Mouse (Mus musculus) midbrain, embryonic 12.5 days (tissue): ENCODE data around the gene Pbld1. TPM values are rescaled to one million over a fixed set of nuclear protein-coding genes. Genes with fewer than 3 reads are reported as not detected.

ENCODE experiments used
- ATAC-seq: fragments of 200-750 bp; cut with Nextera tagmentation; 2 replicates; pipeline ENCODE4 v1.8.0; 2017; ENCODE audit warnings: low read depth, moderate TSS enrichment, moderate library complexity; ENCODE audit not compliant: low FRiP score
- H3K27ac ChIP-seq: fragments of 300-500 bp; sonication (generic); replicated peaks from 2 replicates; pipeline ENCODE4 v1.5.1; 2016; ENCODE audit warnings: mild to moderate bottlenecking
- H3K27me3 ChIP-seq: fragments of 300-500 bp; sonication (generic); 2 replicates; pipeline ENCODE4 v1.6.1; 2016; ENCODE audit warnings: mild to moderate bottlenecking
- H3K36me3 ChIP-seq: fragments of 300-500 bp; sonication (generic); 2 replicates; pipeline ENCODE4 v1.6.1; 2016
- H3K4me1 ChIP-seq: fragments of 300-500 bp; sonication (generic); 2 replicates; pipeline ENCODE4 v1.6.1; 2016
- H3K4me2 ChIP-seq: fragments of 300-500 bp; sonication (generic); replicated peaks from 2 replicates; pipeline ENCODE4 v1.6.1; 2016; ENCODE audit warnings: mild to moderate bottlenecking, moderate library complexity
- H3K4me3 ChIP-seq: fragments of 300-500 bp; sonication (generic); 2 replicates; pipeline ENCODE4 v1.5.1; 2016; ENCODE audit warnings: mild to moderate bottlenecking
- H3K9ac ChIP-seq: fragments of 300-500 bp; sonication (generic); replicated peaks from 2 replicates; pipeline ENCODE4 v1.6.1; 2016; ENCODE audit warnings: mild to moderate bottlenecking, moderate library complexity
- H3K9me3 ChIP-seq: fragments of 300-500 bp; sonication (generic); 2 replicates; pipeline ENCODE4 v1.6.1; 2016; ENCODE audit warnings: mild to moderate bottlenecking
- WGBS: fragments of 180-500 bp; shearing (Covaris S2); methylation state at CpG from one replicate; pipeline ENCODE4 v1.1.7; 2016; 5-methylcytosine and 5-hydroxymethylcytosine counted together
- polyA plus RNA-seq: library from polyadenylated mRNA; unstranded; fragments of >200 nt; fragmentation: Nextera tagmentation; extraction: Ambion mirVana; gene quantifications from 2 replicates; pipeline ENCODE4 v1.2.1, GENCODE M21; 2016

Pbld1 gene
- polyA plus RNA-seq, 1 experiment from 2014 or later, result 1.2 TPM

DNA sequence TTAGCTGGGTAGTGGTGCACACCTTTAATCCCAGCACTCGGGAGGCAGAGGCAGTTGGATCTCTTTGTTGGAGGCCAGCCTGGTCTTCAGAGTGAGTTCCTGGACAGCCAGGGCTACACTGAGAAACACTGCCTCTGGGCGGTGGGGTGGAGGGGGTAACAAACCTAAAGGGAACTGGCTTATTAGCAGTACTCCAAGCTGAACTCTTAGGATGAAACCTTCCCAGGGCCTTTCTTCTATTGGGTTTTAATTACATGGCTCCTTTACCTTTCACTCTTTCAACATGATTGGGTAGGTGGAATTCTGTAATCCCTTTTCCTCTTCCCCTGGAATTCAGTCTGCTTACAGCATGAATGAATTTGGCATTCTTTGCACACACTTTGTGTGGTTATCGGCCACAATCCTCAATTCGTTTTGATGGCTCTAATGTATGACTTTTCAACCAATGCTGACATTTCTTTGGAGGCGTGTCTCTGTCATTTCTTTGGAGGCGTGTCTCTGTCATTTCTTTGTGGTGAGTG lies 34.4 kb upstream of the Pbld1 start:
- H3K27me3 ChIP-seq, result no peaks in the 10 kb centered on the region
- H3K9me3 ChIP-seq, result no peaks in the 10 kb centered on the region
- 8% methylated on average over 6 of the region's 6 CpGs for WGBS
- 0 out of 2 replicates have a peak overlapping the region, but pooled peaks have one; percentile 37 for H3K9ac ChIP-seq
- H3K4me1 ChIP-seq, result peaks cover 52% of the 10 kb centered on the region
- peak overlapping the region; percentile 100 for H3K27ac ChIP-seq
- no peaks in the 10 kb centered on the region for H3K36me3 ChIP-seq
- H3K4me2 ChIP-seq, result peak overlapping the region; percentile 73
- H3K4me3 ChIP-seq, result peak overlapping the region; percentile 81
- no peak for ATAC-seq

DNA sequence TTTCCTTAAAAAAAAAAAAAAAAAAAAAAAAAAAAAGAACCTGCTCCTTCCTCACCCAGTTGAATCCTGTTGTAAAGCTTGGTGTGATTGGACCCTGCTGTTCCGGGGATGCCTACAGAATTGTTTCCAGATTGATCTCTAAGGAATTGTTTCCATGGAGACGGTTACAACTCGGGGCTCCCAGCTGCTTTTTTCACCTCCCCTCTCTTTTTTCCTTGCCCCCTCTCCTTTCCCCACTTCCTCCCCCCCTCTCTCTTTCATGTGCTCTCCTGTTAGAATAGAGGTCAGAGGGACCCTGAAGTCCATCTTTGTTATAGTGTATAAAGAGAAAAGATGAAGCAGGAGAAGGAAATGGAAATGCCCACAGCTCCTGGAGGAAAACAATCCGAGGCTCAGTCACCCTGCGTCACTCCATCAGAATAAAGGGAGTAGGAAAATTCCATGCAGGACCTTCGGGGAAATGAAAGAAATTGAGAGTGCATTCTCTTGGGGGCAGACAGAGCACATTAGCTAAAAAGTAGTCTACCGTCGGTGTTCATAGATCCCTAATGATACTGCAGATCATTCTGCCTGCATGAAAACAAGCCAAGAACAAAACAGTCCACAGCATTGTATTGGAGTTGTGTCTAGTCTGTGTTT lies 33.7 kb upstream of the Pbld1 start:
- 4% methylated on average over 8 of the region's 8 CpGs for WGBS
- peak; percentile 20; the same call in 1 of the 2 replicates for ATAC-seq
- Histone ChIP-seq H3K9ac (no peak overlapping the region), H3K9me3 (no peaks in the 10 kb centered on the region), H3K36me3 (no peaks in the 10 kb centered on the region), H3K27me3 (no peaks in the 10 kb centered on the region), H3K4me3 (peak overlapping the region; percentile 5; the same call in 1 of the 2 replicates), H3K4me2 (peak overlapping the region; percentile 73), H3K27ac (peak overlapping the region; percentile 100), H3K4me1 (peaks cover 45% of the 10 kb centered on the region)

DNA sequence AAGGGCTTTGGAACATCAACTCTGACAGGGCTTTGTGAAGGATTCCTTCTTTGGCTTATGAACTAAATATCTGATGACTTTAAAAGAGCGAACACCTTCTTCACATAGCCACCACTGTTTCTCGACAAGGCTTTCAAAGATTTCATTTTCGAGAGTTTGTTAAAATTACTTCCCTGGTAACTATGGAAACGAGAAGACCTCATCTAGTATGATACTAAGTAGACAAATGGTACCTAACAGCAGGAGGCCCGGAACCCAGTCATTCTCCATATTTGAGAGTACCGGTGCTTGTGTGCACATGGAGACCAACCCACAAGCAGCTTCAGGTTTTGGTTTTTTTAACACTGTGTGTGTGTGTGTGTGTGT lies 33.2 kb upstream of the Pbld1 start:
- no peak overlapping the region for H3K9ac ChIP-seq
- no peaks in the 10 kb centered on the region for H3K36me3 ChIP-seq
- WGBS, result 25% methylated on average over 6 of the region's 6 CpGs
- H3K4me2 ChIP-seq, result peak overlapping the region; percentile 73
- H3K27ac ChIP-seq, result peak overlapping the region; percentile 100
- H3K4me3 ChIP-seq, result no peak overlapping the region; the same call in 1 of the 2 replicates
- no peak for ATAC-seq
- no peaks in the 10 kb centered on the region for H3K9me3 ChIP-seq
- peaks cover 40% of the 10 kb centered on the region for H3K4me1 ChIP-seq
- no peaks in the 10 kb centered on the region for H3K27me3 ChIP-seq

DNA sequence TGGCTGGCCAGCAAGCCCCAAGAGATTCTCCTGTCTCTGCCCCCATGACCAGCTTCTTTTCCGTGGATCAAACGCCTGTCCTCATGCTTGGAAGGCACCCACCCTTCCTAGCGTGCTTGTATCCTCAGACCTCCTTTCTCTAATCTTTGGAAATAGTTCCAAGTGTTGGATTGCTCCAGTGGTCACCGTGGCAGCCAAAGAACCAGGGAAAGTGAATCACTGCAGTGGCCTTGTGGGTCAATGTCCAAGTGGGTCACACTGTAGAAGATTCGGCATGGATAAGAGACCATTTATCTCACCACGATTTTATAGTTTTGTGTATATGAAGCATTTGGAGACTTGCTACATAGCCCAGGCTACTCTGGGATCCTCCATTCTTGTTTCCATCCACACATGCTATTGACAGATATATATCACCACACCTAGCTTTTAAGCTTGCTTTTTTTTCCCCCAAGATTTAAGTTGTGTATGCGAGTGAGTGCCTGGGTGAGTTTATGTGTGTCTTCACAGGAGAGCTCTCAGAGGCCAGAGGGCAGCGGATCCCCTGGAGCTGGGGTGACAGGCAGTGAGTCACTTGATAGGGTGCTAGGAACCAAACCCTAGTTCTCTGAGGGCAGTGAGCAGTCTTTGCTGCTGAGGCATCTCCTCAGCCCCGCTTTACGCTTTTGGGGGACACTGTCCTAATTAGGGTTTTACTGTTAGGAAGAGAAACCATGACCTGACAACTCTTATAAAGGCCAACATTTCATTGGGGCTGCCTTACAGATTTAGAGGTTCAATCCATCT lies 32.4 kb upstream of the Pbld1 start:
- WGBS, result 84% methylated on average over 10 of the region's 10 CpGs
- peak overlapping the region; percentile 73 for H3K4me2 ChIP-seq
- H3K9ac ChIP-seq, result no peak overlapping the region
- no peak overlapping the region for H3K4me3 ChIP-seq
- no peak for ATAC-seq
- H3K27ac ChIP-seq, result peak overlapping the region; percentile 100
- H3K27me3 ChIP-seq, result no peaks in the 10 kb centered on the region
- no peaks in the 10 kb centered on the region for H3K9me3 ChIP-seq
- H3K4me1 ChIP-seq, result peaks cover 37% of the 10 kb centered on the region
- H3K36me3 ChIP-seq, result no peaks in the 10 kb centered on the region

DNA sequence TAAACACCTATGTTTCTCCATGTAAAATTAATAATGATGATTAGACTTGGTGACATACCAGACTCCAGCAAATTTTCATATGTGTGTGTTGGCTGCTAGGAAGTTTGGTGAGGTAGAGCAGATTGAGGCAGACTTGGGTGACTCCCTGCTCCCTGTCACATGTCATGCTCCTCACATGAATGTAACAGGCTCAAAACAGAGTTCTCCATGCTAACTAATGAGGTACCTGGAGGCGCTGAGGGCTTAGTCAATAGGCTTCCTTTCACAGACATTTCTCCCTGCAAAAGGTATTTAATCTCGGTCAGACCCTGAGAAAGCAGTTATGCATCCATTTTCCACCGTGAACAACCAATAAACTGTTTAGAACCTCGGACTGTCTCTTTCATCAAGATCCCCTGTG lies 31.6 kb upstream of the Pbld1 start:
- WGBS, result 65% methylated on average over 4 of the region's 4 CpGs
- no peaks in the 10 kb centered on the region for H3K36me3 ChIP-seq
- H3K9me3 ChIP-seq, result no peaks in the 10 kb centered on the region
- no peaks in the 10 kb centered on the region for H3K27me3 ChIP-seq
- no peak overlapping the region for H3K9ac ChIP-seq
- ATAC-seq, result no peak
- H3K27ac ChIP-seq, result peak overlapping the region; percentile 35; the same call in 1 of the 2 replicates
- no peak overlapping the region for H3K4me2 ChIP-seq
- no peak overlapping the region for H3K4me3 ChIP-seq
- peaks cover 37% of the 10 kb centered on the region for H3K4me1 ChIP-seq

DNA sequence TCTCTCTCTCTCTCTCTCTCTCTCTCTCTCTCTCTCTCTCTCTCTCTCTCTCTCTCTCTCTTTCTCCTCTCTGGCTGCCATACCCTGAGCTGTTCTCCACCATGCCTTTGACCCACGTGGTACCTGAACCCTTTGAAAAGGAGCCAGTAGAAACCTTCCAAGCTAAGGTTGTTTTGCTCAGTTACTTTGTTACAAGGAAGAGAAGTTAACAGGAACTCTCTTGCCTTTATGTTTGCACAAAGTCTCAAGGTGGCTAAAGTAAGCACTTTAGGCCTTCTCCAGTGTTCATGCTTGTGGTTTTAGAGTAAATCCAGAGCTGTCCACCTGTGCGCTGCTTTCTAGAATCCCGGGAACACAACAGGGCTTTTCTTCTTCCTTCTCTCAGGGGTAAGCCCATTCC lies 27.7 kb upstream of the Pbld1 start:
- Histone ChIP-seq H3K27me3 (no peaks in the 10 kb centered on the region), H3K4me1 (peaks cover 12% of the 10 kb centered on the region), H3K36me3 (no peaks in the 10 kb centered on the region), H3K4me2 (no peak overlapping the region), H3K9me3 (no peaks in the 10 kb centered on the region), H3K4me3 (no peak overlapping the region), H3K9ac (no peak overlapping the region), H3K27ac (no peak overlapping the region)
- no peak for ATAC-seq
- 87% methylated on average over 3 of the region's 3 CpGs for WGBS

DNA sequence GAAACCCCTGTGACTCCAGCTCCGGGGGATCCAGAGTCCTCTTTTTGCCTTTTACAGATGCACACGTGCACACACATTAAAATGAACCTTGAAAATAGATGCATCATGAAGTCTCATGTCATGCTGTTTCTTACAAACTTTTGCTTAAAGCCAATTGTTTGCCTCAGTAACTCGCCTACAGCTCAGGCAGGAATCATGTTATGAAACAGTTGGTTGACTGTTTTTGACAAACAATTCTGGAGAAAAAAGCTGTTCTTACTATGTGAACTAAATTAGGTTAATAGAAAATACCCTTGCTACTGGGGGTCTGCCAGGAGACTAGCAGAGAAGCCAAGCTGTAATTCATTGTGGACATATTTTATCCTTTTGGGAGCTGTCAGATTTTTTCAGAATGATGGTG lies 27.0 kb upstream of the Pbld1 start:
- no peak overlapping the region for H3K9ac ChIP-seq
- 74% methylated on average over 3 of the region's 3 CpGs for WGBS
- H3K4me2 ChIP-seq, result no peak overlapping the region
- H3K4me3 ChIP-seq, result no peak overlapping the region
- peaks cover 10% of the 10 kb centered on the region; the same call in 1 of the 2 replicates for H3K4me1 ChIP-seq
- H3K9me3 ChIP-seq, result no peaks in the 10 kb centered on the region
- no peak for ATAC-seq
- H3K27ac ChIP-seq, result no peak overlapping the region
- no peaks in the 10 kb centered on the region for H3K27me3 ChIP-seq
- no peaks in the 10 kb centered on the region for H3K36me3 ChIP-seq

DNA sequence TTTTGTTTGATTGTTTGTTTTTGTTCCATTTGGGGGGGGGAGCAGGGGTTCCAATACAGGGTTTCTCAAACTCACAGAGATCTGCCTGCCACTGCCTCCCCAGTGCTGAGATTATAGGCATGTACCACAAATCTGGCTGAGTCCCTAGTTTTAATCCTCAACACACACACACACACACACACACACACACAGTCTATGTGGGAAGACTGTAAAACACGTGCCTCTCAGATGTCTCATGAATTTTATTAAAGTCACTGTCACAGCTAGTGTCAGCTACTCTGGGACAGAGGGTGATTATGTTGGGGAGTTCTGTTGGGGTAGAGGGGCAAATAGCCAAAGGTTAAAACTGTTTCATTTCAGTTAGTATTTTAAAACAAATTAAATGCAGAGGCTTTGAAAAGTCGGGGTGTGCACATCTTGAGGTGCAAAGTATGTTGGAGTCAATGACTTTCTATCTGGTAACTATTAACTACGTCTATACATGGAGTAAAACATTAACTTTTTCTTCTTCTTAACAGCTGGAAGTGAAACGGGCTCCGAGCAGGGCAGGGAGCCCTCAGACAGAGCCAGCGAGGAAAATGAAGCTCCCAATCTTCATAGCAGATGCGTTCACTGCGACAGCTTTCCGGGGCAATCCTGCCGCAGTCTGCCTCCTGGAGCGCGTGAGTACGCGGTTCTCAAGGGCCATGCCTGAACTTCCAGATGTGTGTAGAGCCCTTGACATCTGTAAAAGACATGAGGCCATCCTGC lies 21.2 kb upstream of the Pbld1 start:
- Histone ChIP-seq H3K36me3 (no peaks in the 10 kb centered on the region), H3K4me3 (no peak overlapping the region)
- 81% methylated on average over 14 of the region's 14 CpGs for WGBS

DNA sequence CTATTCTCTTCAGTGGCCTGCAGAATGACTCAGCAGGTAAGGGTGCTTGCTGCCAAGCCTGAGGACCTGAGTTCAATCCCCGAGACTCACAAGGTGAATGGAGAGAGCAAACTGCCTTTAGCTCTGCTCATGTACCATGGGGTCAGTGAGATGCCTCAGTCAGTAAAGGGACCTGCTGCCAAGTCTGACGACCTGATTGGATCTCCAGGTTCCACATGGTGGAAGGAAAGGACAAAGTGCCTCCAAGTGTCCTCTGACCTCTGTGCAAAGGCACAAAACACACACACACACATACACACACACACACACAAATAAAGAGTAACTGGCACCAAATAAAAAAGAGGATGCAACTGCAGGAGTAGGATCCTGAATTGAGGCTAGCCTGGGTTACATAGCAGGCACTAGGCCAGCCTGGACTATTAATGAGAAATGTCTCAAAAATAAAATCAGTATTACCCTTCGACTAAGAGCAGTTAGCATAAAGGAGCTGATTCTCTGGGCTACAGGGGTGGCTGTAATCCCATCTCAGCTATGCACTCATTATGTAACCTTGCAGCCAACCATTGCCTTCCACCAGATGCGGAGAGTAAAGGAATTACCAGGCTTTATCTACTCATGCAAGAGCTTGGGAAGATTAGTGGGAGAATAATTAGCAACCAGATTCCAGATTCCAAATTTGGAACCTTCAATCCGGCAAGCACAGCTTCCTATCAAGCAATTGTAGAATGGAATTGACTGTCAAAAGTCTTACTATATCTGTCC lies 19.9 kb upstream of the Pbld1 start:
- no peak overlapping the region for H3K4me3 ChIP-seq
- 62% methylated on average over 5 of the region's 5 CpGs for WGBS
- no peak overlapping the region for H3K27ac ChIP-seq
- H3K27me3 ChIP-seq, result no peaks in the 10 kb centered on the region
- H3K4me1 ChIP-seq, result no peaks in the 10 kb centered on the region
- no peak overlapping the region for H3K9ac ChIP-seq
- no peak overlapping the region for H3K4me2 ChIP-seq
- no peak for ATAC-seq
- H3K9me3 ChIP-seq, result no peaks in the 10 kb centered on the region
- no peaks in the 10 kb centered on the region for H3K36me3 ChIP-seq

More for the DNA sequence above, 21.2 kb upstream of the Pbld1 start:
- H3K9me3 ChIP-seq, result no peaks in the 10 kb centered on the region
- H3K27ac ChIP-seq, result no peak overlapping the region
- H3K4me2 ChIP-seq, result no peak overlapping the region
- no peaks in the 10 kb centered on the region for H3K27me3 ChIP-seq
- no peaks in the 10 kb centered on the region for H3K4me1 ChIP-seq
- H3K9ac ChIP-seq, result no peak overlapping the region
- no peak for ATAC-seq

DNA sequence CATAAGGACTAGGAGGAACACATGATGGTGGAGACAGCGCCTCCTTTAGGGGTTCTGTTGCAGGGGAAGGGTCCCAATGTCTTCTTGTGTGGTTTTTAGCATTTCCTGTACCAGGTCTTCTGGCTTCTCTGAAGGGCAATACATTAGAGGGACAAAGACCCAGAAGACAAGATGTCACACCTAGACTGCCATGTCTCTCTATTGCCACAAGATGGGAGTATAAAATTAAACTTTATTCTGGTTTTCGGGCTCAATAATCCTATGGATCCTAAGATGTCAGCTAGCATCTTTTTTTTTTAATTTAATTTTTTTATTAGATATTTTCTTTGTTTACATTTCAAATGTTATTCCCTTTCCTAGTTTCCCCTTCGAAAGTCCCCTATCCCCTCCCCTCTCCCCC lies 16.8 kb upstream of the Pbld1 start:
- Histone ChIP-seq H3K27me3 (no peaks in the 10 kb centered on the region), H3K36me3 (no peaks in the 10 kb centered on the region), H3K4me3 (no peak overlapping the region), H3K27ac (no peak overlapping the region), H3K4me1 (no peaks in the 10 kb centered on the region), H3K4me2 (no peak overlapping the region), H3K9me3 (no peaks in the 10 kb centered on the region), H3K9ac (no peak overlapping the region)
- 70% methylated on average over 3 of the region's 3 CpGs for WGBS
- no peak for ATAC-seq

DNA sequence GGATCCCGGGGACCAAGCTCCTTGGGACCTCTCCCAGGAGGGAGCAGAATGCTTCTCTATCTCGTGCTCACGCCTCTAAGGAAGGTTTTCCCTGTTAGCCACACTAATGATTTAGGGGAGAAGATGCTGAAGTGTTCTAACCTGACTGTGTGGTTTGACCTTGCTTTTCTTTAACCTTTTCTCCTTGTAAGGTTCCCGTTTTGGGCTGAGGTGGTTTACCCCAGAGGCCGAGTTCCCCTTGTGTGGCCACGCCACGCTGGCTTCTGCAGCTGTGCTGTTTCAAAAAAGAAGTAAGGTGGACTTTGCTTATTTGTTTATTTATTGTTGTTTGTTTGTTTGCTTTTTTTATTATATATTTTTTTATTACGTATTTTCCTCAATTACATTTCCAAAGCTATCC lies 12.2 kb upstream of the Pbld1 start:
- WGBS, result 93% methylated on average over 8 of the region's 8 CpGs

More for the DNA sequence above, 12.2 kb upstream of the Pbld1 start:
- no peak overlapping the region for H3K27ac ChIP-seq
- ATAC-seq, result no peak
- no peaks in the 10 kb centered on the region for H3K27me3 ChIP-seq
- H3K9ac ChIP-seq, result no peak overlapping the region
- no peak overlapping the region for H3K4me2 ChIP-seq
- no peaks in the 10 kb centered on the region for H3K4me1 ChIP-seq
- no peak overlapping the region for H3K4me3 ChIP-seq
- no peaks in the 10 kb centered on the region for H3K9me3 ChIP-seq
- H3K36me3 ChIP-seq, result no peaks in the 10 kb centered on the region
